Mouse (Mus musculus) kidney, embryonic 14.5 days (tissue): Measurements from ENCODE around the gene Rhebl1. TPM values are rescaled to one million over a fixed set of nuclear protein-coding genes. Genes with fewer than 3 reads are reported as not detected.
A peak's percentile ranks its signal among the peaks of the same experiment; 100 is the strongest.

Source experiments
- ATAC-seq: fragments of 200-750 bp; cut with Nextera tagmentation; 2 replicates; pipeline ENCODE4 v1.8.0; 2017; ENCODE audit warnings: moderate number of reproducible peaks, mild to moderate bottlenecking, moderate TSS enrichment, moderate library complexity; ENCODE audit not compliant: low FRiP score, low TSS enrichment
- H3K27ac ChIP-seq: fragments of 300-500 bp; sonication (generic); 2 replicates; pipeline ENCODE4 v1.5.1; 2014; ENCODE audit warnings: low read depth, mild to moderate bottlenecking, low read length, moderate library complexity, mixed read lengths
- H3K27me3 ChIP-seq: fragments of 300-500 bp; sonication (generic); 2 replicates; pipeline ENCODE4 v1.6.1; 2014; ENCODE audit warnings: mild to moderate bottlenecking, low read length; ENCODE audit not compliant: control insufficient read depth, insufficient read depth
- H3K36me3 ChIP-seq: fragments of 300-500 bp; sonication (generic); 2 replicates; pipeline ENCODE4 v1.6.1; 2014; ENCODE audit warnings: low read length, mixed read lengths; ENCODE audit not compliant: control insufficient read depth, insufficient read depth
- H3K4me1 ChIP-seq: fragments of 300-500 bp; sonication (generic); 2 replicates; pipeline ENCODE4 v1.6.1; 2014; ENCODE audit warnings: low read length, mixed read lengths; ENCODE audit not compliant: control insufficient read depth, insufficient read depth
- H3K4me2 ChIP-seq: fragments of 300-500 bp; sonication (generic); replicated peaks from 2 replicates; pipeline ENCODE4 v1.6.1; 2014; ENCODE audit warnings: low read depth, mild to moderate bottlenecking, low read length
- H3K4me3 ChIP-seq: fragments of 300-500 bp; sonication (generic); 2 replicates; pipeline ENCODE4 v1.5.1; 2014; ENCODE audit warnings: mild to moderate bottlenecking, low read length
- H3K9ac ChIP-seq: fragments of 300-500 bp; sonication (generic); 2 replicates; pipeline ENCODE4 v1.6.1; 2014; ENCODE audit warnings: low read depth, mild to moderate bottlenecking, low read length, moderate library complexity
- H3K9me3 ChIP-seq: fragments of 300-500 bp; sonication (generic); 2 replicates; pipeline ENCODE4 v1.6.1; 2016; ENCODE audit warnings: low read length; ENCODE audit not compliant: control insufficient read depth
- WGBS: fragments of 180-500 bp; shearing (Covaris S2); extraction: QIAGEN DNeasy Blood & Tissue Kit; methylation state at CpG from one replicate; pipeline ENCODE4 v1.1.7; 2014; 5-methylcytosine and 5-hydroxymethylcytosine counted together
- polyA plus RNA-seq: library from polyadenylated mRNA; unstranded; fragments of >200 nt; fragmentation: Nextera tagmentation; extraction: Ambion mirVana; gene quantifications from 2 replicates; pipeline ENCODE4 v1.2.1, GENCODE M21; 2014

Gene Rhebl1
- polyA plus RNA-seq, 1 experiment from 2014 or later = 14.4 TPM

DNA sequence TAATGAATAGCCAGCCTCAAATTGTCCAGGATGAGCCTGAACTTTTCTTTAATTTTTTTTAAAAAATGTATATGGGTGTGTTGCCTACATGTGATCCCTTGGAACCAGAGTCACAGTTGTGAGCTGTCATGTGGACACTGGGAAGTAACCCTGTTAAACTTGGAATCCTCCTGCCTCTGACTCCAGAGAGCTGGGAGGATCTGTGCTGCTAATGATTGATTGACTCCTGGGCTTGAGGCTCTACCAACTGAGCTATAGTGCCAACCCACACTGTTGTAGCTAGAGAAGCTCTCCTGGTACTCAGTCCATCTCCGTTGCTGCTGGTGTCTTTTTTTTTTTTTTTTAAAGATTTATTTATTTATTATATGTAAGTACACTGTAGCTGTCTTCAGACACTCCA lies 10.2 kb downstream of the Rhebl1 start:
- WGBS = 50% methylated on average over 1 of the region's 1 CpGs
- no peak overlapping the region for H3K4me3 ChIP-seq
- no peaks in the 10 kb centered on the region for H3K9me3 ChIP-seq
- ATAC-seq = no peak
- no peak overlapping the region for H3K27ac ChIP-seq
- H3K4me2 ChIP-seq = no peak overlapping the region
- H3K36me3 ChIP-seq = no peaks in the 10 kb centered on the region
- H3K27me3 ChIP-seq = no peaks in the 10 kb centered on the region
- no peak overlapping the region for H3K9ac ChIP-seq
- H3K4me1 ChIP-seq = peaks cover 4% of the 10 kb centered on the region; the same call in 1 of the 2 replicates

DNA sequence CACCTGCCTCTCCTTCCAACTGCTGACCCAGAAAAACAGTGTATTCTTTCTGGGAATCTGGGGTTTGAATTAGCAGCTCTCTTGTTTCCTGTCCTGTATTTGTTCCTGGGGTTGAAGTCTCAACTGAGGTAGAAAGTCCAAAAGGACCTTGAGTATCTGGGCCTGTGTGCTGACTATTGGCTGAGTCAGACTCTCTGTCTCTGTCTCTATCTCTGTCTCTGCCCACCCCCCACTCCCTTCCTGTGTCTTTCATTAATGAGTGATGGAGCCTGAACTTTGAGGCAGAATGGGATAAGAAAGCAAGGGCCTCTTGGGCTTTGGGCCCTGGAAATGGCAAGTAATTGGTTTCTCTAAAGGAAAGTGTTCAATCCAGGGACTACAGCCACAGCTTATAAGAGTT lies 10.7 kb downstream of the Rhebl1 start:
- H3K36me3 ChIP-seq = no peaks in the 10 kb centered on the region
- no peak overlapping the region for H3K4me2 ChIP-seq
- H3K27ac ChIP-seq = no peak overlapping the region
- H3K9me3 ChIP-seq = no peaks in the 10 kb centered on the region
- no peak overlapping the region for H3K4me3 ChIP-seq
- no peak overlapping the region for H3K9ac ChIP-seq
- no peak for ATAC-seq
- H3K4me1 ChIP-seq = peaks cover 4% of the 10 kb centered on the region; the same call in 1 of the 2 replicates
- no peaks in the 10 kb centered on the region for H3K27me3 ChIP-seq

DNA sequence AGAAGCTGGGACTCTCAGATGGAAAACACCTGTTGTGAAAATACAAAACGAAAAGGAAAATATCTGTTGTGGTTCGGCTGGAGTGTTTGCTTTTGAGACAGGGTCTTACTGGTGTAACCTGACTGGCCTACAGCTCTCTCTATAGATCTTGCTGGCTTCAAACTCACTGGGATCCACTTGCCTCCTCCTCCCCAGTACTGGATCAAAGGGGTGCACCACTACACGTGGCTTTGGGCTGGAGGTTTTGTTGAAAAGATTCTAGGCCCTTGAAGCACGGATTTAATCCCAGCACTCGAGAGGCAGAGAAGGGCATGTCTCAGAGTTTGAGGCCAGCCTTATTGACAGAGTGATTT lies 12.7 kb downstream of the Rhebl1 start:
- WGBS = 8% methylated on average over 5 of the region's 5 CpGs
- Histone ChIP-seq H3K9me3 (no peaks in the 10 kb centered on the region), H3K4me3 (peak overlapping the region; percentile 60), H3K36me3 (no peaks in the 10 kb centered on the region; the same call in 1 of the 2 replicates), H3K9ac (peak overlapping the region; percentile 40; the same call in 1 of the 2 replicates), H3K27ac (peak overlapping the region; percentile 68; the same call in 1 of the 2 replicates), H3K27me3 (no peaks in the 10 kb centered on the region), H3K4me1 (peaks cover 4% of the 10 kb centered on the region; the same call in 1 of the 2 replicates), H3K4me2 (peak overlapping the region; percentile 34; the same call in 1 of the 2 replicates)
- ATAC-seq = peak; percentile 17; the same call in 1 of the 2 replicates

DNA sequence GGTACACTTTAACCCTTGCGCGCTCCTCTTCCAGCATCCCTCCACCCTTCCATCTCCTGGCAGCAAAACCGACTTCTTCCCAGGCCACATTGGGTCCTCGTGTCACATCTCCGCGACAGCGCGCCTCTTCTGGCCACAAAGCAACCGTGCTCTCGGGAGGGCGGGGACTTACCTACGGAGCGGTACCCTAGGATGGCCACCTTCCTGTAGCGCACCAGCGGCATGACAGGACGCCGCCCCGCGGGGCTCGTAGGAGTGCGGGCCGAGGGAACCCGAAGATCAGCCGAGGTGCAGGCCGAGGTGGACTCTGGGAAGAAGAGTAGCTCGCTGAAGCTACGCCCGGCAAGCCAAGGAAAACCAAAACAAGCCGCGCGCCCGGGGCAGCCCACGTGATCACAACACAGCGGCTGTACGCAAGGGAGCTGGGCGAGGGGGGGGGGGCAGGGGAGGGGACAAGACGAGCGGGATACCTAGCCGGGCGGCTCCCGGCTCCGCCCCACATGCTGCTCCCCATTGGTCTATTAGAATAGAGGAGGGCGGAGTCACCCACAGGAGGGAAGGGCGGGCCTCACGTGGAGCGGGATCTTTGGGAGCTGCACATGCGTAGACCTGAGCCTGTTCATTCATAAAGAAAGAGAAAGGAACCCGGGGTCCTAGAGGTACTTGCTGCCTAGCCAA lies 13.2 kb downstream of the Rhebl1 start:
- H3K36me3 ChIP-seq = no peaks in the 10 kb centered on the region; the same call in 1 of the 2 replicates
- peaks cover 4% of the 10 kb centered on the region; the same call in 1 of the 2 replicates for H3K4me1 ChIP-seq
- peak overlapping the region; percentile 79 for H3K4me2 ChIP-seq
- H3K27ac ChIP-seq = peak overlapping the region; percentile 88
- no peaks in the 10 kb centered on the region for H3K9me3 ChIP-seq
- H3K9ac ChIP-seq = peak overlapping the region; percentile 75
- peak; percentile 97 for ATAC-seq
- peak overlapping the region; percentile 60 for H3K4me3 ChIP-seq
- under 1% methylated on average over 45 of the region's 48 CpGs for WGBS
- no peaks in the 10 kb centered on the region for H3K27me3 ChIP-seq

DNA sequence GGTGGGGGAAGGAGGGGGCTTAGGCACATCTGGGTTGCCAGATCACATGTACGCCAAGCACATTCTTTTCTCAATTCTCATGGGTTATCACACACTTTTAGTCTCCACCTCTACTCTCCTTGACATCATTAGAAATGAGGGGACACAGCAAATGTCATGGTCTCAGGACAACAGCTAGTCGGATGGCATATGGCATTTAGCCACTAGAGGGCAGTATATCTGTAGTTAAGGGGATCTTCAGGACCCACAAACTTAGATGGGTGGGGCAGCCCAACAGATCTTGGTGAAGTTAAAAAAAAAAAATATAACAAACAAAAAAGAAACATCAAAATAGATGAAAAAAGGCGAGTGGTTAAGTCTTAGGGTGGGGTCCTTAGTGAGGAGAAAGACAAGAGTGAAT lies 17.0 kb downstream of the Rhebl1 start:
- H3K36me3 ChIP-seq = no peaks in the 10 kb centered on the region; the same call in 1 of the 2 replicates
- peaks cover 4% of the 10 kb centered on the region; the same call in 1 of the 2 replicates for H3K4me1 ChIP-seq
- no peak for ATAC-seq
- H3K9me3 ChIP-seq = no peaks in the 10 kb centered on the region
- WGBS = 19% methylated on average over 3 of the region's 3 CpGs
- H3K4me2 ChIP-seq = no peak overlapping the region
- H3K27ac ChIP-seq = no peak overlapping the region
- H3K4me3 ChIP-seq = no peak overlapping the region
- no peak overlapping the region for H3K9ac ChIP-seq
- H3K27me3 ChIP-seq = no peaks in the 10 kb centered on the region

DNA sequence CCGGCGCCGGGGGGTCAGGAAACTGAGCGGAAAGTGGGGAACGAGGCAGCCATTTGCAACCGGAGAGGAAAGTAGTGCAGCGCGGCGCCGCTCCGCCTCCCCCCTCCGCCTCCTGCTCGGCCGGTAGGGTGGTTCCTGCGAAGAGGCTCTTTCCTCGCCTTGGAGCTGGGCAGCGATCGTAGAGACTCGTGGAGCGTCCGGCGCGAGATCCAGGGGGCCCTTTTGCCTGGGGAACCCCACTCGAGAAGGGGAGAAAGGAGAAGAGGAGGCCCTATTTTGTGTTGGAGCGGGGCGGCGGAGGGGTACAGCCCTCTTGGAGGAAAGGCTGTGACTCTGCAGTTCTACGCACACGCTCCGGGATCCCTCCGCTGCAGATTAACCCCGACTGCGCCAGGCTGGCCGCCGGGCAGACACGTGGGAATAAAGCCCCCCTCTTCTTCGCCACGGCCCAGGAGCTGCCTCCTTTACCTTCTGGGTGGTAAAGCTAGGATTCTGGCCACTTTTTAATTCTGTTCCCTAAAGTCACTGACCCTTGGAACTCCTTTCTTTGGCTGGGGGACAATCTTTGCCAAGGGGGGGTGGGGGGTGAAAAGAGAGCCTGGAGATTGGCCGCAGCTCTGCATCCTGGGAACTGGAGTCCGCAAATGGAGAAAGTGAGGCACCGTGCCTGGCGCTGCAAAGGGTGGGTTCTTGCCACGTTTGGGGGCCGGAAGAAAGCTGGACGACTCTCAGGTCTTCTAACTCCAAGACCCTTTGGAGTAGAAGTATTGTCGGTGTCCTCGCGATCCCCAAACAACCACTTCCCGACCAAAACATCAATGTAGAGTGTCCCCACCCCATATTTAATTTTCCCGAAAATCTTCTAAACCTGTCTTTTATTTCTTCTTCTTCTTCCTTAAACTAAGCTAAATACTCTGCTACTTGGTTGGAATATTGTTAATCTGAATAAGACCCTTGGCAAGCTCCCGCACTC lies 22.1 kb downstream of the Rhebl1 start:
- WGBS = 2% methylated on average over 51 of the region's 51 CpGs
- H3K27me3 ChIP-seq = no peaks in the 10 kb centered on the region
- H3K4me3 ChIP-seq = peak overlapping the region; percentile 70
- H3K9me3 ChIP-seq = no peaks in the 10 kb centered on the region
- H3K4me1 ChIP-seq = peaks cover 26% of the 10 kb centered on the region
- H3K27ac ChIP-seq = peak overlapping the region; percentile 95
- peak overlapping the region; percentile 92 for H3K4me2 ChIP-seq
- peaks cover 3% of the 10 kb centered on the region; the same call in 1 of the 2 replicates for H3K36me3 ChIP-seq
- ATAC-seq = peak; percentile 85
- peak overlapping the region; percentile 98 for H3K9ac ChIP-seq

DNA sequence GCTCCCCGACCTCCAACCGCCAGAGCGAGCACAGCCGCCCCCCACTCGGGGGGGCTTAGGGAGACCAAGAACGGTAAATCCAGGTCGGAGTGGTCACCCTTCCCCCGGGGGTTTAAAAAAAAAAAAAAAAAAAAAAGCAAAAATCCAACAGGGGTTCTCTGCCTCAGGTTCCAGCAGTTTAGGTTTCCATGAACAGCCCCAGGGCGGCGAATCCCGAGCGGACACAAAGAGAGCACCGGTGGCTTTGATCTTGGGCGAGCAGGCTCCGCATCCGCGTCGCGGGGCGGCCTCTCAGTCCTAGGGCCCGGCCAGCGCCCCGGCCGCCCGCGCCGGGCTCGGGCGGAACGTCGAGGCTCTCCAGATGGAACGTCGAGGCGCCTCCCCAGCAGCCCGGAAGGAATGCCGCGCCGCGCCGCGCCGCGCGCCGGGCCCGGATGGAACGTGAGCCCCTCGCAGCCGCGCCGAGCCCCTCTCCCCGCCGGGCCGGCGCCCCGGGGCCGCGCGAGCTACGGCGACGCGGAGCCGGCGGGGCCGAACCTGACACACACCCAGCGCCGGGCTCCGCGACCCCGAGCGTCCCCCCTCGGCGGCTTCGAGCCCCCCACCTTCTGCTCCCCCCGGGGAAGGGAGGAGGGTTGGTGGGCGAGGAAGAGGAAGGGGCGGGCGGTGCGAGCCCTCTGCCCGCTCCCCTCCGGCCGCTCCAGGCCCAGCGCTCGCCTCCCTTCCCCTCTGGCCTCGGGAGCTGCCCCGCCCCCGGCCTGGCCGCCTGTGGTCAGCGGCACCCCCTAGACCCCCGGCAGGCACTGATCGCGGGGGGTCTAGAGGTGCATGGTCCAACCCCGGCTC lies 23.0 kb downstream of the Rhebl1 start, which contains the start of gene Kmt2d:
Gene Kmt2d, minus strand, starts transcription at position 135 of the 846 bp plus-strand sequence.
- H3K9me3 ChIP-seq = no peaks in the 10 kb centered on the region
- peak; percentile 69 for ATAC-seq
- H3K4me2 ChIP-seq = peak within 1 kb of the TSS; percentile 92
- H3K27ac ChIP-seq = peak within 1 kb of the TSS; percentile 95
- WGBS = under 1% methylated on average over 79 of the region's 94 CpGs
- H3K4me1 ChIP-seq = peaks cover 26% of the 10 kb centered on the region
- peak within 1 kb of the TSS; percentile 98 for H3K9ac ChIP-seq
- H3K27me3 ChIP-seq = no peaks in the 10 kb centered on the region
- H3K36me3 ChIP-seq = peaks cover 10% of the 10 kb centered on the region
- peak within 1 kb of the TSS; percentile 70 for H3K4me3 ChIP-seq
